Mouse (Mus musculus): ENCODE measurements around the gene Cldn18.

Cldn18 gene

GRCm38 (mm10) chr9:99717134-99717533 lies at the start of gene Cldn18:
Gene Cldn18 (minus strand): TSS chr9:99717267.
- no peak for DNase-seq (ENCODE audit: low spot score in 2 of 2)

GRCm38 (mm10) chr9:99763530-99763929 lies 46.5 kb upstream of the Cldn18 start:
- no peak for DNase-seq (ENCODE audit: low spot score in 2 of 2)

GRCm38 (mm10) chr9:99750272-99750671 lies 33.2 kb upstream of the Cldn18 start:
- DNase-seq (ENCODE audit: low spot score in 2 of 2), result no peak

GRCm38 (mm10) chr9:99748279-99748678 lies 31.2 kb upstream of the Cldn18 start:
- DNase-seq (ENCODE audit: low spot score in 2 of 2), result no peak

- no peak for DNase-seq (ENCODE audit: low spot score in 2 of 2)
Observed at GRCm38 (mm10) chr9:99747731-99748130, 30.7 kb upstream of the Cldn18 start.

GRCm38 (mm10) chr9:99744548-99744947 lies 27.5 kb upstream of the Cldn18 start:
- peak; percentile 10 to 46 for DNase-seq (ENCODE audit: low spot score in 2 of 2)

- peak; percentile 30 to 70 for DNase-seq (ENCODE audit: low spot score in 2 of 2)
Observed at GRCm38 (mm10) chr9:99729943-99730646, 13.0 kb upstream of the Cldn18 start.

- DNase-seq (ENCODE audit: low spot score in 2 of 2), result no peak
Observed at GRCm38 (mm10) chr9:99727819-99728218, 10.8 kb upstream of the Cldn18 start.

GRCm38 (mm10) chr9:99725278-99725677 lies 8.2 kb upstream of the Cldn18 start:
- no peak for DNase-seq (ENCODE audit: low spot score in 2 of 2)

- no peak for DNase-seq (ENCODE audit: low spot score in 2 of 2)
Observed at GRCm38 (mm10) chr9:99720011-99720410, 2.9 kb upstream of the Cldn18 start.

GRCm38 (mm10) chr9:99710297-99710696 lies 6.8 kb downstream of the Cldn18 start:
- no peak for DNase-seq (ENCODE audit: low spot score in 2 of 2)

- no peak for DNase-seq (ENCODE audit: low spot score in 2 of 2)
Observed at GRCm38 (mm10) chr9:99709588-99710248, 7.3 kb downstream of the Cldn18 start.

GRCm38 (mm10) chr9:99707425-99708126 lies 9.5 kb downstream of the Cldn18 start:
- no peak for DNase-seq (ENCODE audit: low spot score in 2 of 2)

- no peak for DNase-seq (ENCODE audit: low spot score in 2 of 2)
Observed at GRCm38 (mm10) chr9:99706264-99706663, 10.8 kb downstream of the Cldn18 start.

- DNase-seq (ENCODE audit: low spot score in 2 of 2), result no peak
Observed at GRCm38 (mm10) chr9:99703711-99704110, 13.4 kb downstream of the Cldn18 start.

GRCm38 (mm10) chr9:99702215-99702614 lies 14.9 kb downstream of the Cldn18 start:
- DNase-seq (ENCODE audit: low spot score in 2 of 2), result no peak

- no peak for DNase-seq (ENCODE audit: low spot score in 2 of 2)
Observed at GRCm38 (mm10) chr9:99701187-99701586, 15.9 kb downstream of the Cldn18 start.

GRCm38 (mm10) chr9:99699752-99700389 lies 17.2 kb downstream of the Cldn18 start:
- no peak for DNase-seq (ENCODE audit: low spot score in 2 of 2)

GRCm38 (mm10) chr9:99694961-99695360 lies 22.1 kb downstream of the Cldn18 start:
- no peak for DNase-seq (ENCODE audit: low spot score in 2 of 2)

GRCm38 (mm10) chr9:99690386-99690785 lies 26.7 kb downstream of the Cldn18 start:
- no peak for DNase-seq (ENCODE audit: low spot score in 2 of 2)

- DNase-seq (ENCODE audit: low spot score in 2 of 2), result no peak
Observed at GRCm38 (mm10) chr9:99689796-99690195, 27.3 kb downstream of the Cldn18 start.

- no peak for DNase-seq (ENCODE audit: low spot score in 2 of 2)
Observed at GRCm38 (mm10) chr9:99685536-99686231, 31.4 kb downstream of the Cldn18 start.

All from frontal cortex, postnatal 14 days (tissue).